Mouse (Mus musculus): ENCODE measurements around the gene Cdh23.

Cdh23 gene

GRCm38 (mm10) chr10:60391661-60392060, 304.6 kb downstream of the Cdh23 start:
- no peak for DNase-seq

GRCm38 (mm10) chr10:60390904-60391420, 305.3 kb downstream of the Cdh23 start:
- DNase-seq, result no peak

DNA sequence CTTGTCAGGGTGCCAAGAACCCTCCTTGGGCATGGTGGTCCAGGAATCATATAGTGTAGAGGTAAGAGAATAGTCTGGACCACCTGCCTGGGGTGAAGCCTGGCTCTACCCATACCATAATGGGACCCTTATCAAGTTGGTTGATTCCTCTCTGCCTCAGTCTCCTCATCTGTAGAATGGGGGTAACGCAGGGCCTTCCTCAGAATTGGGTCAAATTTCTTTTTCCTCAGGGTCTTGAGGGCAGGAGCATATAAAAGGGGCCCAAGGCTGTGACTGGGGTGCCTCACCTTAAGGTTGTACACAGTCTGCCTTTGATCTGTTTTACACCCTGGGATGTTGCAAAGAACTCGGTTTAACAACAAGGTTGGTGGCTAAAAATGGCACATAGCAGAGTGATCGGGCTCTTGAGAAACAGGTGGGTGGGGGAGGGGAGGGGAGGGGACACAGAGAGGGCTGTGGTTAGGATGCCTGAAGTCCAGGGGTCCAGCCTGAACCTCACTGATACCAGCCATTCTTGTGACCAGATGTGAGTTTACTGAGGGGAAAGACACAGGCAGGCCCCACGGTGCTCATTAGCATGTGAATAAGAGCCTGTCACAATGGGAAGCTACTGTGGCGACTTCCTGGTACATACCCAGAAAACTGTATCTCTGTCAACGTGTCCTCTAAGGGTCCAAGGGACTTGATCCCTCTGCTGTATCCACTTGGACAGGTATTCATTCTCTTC, 305.9 kb downstream of the Cdh23 start:
- DNase-seq, result no peak

- no peak for DNase-seq
Observed at GRCm38 (mm10) chr10:60389447-60389865, 306.8 kb downstream of the Cdh23 start.

- no peak for DNase-seq
Observed at GRCm38 (mm10) chr10:60388332-60388731, 308.0 kb downstream of the Cdh23 start.

GRCm38 (mm10) chr10:60381142-60381925, 315.0 kb downstream of the Cdh23 start:
- no peak for DNase-seq

DNA sequence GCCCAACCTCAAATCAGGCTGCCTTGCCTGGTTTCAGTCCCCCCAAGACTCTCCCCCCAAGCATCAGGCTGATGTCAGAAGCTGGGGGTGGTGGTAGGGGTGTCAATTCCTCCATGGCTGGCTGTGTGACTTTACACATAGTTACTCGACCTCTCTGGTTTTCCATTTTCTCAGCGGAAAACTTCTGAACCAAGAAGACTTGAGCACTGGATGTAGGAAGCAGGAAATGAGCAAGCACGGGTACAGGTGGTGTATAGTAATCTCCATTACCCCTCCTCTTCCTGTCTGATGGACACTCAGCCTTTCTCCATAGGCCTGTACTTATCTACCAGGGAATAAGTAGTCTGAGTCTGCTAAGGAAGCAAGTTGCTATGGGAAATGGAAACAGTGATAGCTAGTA, 316.1 kb downstream of the Cdh23 start:
- DNase-seq, result no peak

- no peak for DNase-seq
Observed at GRCm38 (mm10) chr10:60379419-60379957, 316.8 kb downstream of the Cdh23 start.

DNA sequence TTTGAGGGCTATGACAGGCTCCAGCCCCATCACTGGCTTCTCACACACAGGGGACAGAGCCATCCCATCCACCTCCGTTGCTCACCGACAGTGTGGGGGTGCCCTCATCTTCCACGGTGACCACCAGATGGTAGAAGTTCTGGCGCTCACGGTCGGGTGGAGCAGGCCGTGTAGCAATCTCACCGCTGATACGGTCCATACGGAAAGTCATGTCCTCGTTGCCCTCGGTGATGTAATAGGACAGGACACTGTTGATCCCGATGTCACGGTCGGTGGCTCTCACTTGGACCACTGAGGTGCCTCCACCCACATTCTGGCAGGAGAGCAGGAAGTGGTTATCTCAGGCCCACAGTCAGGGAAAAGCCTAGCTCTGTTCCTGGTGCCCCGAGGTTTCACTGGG, 319.6 kb downstream of the Cdh23 start:
- DNase-seq, result no peak

GRCm38 (mm10) chr10:60373937-60374578, 322.2 kb downstream of the Cdh23 start:
- no peak for DNase-seq

DNA sequence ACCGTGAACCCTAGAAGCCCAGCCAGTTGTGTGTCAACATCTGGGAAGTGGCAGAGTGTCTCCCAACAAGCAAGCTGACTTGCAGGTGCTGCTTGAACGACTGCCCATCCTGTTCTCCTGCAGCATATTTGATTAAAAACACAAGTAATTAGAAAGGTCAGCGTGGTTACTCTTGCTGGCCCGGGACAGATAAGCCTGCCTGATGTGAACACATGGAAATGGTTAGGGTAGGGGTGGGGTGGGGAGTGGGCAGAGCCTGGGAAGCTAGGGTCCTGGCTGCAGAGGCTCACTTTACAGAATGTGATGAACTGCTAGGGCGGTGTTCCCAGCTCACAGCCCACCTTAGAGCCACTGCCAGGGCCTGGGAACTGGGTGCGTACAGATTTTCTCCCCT, 322.8 kb downstream of the Cdh23 start:
- no peak for DNase-seq

- DNase-seq, result no peak
Observed at GRCm38 (mm10) chr10:60371596-60372386, 324.5 kb downstream of the Cdh23 start.

DNA sequence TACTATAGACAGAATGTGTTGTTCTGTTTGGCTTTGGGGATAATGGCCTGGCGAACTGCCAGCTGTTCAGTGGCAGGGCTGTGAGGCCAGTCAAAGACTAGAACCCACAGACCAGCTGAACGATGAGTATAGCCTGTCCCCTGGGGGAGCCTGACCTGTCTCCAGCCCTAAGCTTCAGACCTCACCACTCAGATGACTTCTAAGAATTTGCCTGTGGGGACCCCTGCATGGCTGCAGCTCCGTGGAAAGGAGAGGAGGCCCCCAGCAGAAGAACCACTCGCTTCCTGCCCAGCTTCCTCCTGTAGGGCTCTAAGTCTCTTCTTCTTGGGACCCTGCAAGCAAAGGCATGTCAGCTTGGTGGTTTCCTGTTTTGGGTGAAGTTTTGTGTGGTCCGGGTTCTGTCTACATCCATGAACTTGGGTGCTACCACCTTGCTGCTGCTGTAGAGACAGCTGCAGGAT, 325.7 kb downstream of the Cdh23 start:
- no peak for DNase-seq

DNA sequence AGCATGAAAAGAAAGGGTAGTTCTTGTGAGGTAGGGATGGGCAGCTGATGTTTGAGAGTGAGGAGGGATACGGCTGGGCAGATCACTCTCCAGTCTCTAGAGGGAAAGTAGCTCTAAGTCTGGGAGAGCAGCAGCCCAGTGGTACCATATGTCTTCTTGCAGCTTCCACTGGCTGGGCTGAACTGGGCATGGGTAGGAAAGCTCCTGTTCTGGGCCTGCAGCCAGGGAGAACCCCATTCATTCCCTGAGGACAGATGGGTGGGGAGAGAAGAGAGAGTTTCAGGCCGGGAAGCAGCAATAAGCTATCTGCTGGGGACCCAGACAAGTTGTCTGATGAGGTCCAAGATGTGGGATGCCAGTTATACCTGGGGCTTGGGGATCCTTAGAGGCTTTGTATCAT, 326.2 kb downstream of the Cdh23 start:
- peak; percentile 52 to 53 for DNase-seq

GRCm38 (mm10) chr10:60369405-60369804, 326.9 kb downstream of the Cdh23 start:
- no peak for DNase-seq

- no peak for DNase-seq
Observed at GRCm38 (mm10) chr10:60367904-60368303, 328.4 kb downstream of the Cdh23 start.

DNA sequence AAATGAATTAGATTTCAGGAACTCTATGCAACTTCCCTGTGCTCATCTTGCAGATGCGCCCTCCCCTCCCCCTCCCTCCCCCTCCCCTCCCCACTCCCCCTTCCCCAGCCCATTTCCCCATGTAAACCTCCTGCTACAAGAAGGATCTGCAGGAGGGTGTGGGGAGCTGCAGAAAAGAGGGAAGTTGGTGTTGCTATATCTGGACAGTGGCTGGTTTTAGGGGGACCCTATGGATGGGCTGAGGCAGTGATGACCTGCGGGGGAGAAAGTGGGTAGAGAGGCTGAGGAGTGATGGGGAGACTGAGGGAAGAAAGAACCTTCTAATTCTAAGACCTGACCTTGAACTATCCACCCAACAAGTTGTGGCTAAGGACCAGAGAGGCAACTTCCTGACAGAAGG, 329.1 kb downstream of the Cdh23 start:
- no peak for DNase-seq

DNA sequence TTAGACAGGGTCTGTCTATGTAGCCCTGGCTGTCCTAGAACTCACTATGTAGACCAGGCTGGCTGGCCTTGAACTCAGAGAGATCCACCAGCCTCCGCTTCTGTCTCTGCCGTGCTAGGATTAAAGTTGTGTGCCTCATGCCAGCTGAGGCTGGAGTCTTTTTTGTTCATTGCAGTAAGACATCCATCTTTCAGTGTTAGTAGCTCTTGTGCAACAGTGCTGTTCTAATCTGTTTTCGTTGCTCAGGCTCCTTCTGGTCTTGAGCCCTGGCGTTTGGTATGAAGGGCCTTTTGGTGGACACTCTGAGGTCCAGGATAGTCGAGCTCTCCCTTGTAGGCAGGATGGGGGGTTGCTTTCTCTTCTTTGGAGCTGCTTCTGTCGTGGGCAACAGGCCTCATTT, 332.9 kb downstream of the Cdh23 start:
- no peak for DNase-seq

DNA sequence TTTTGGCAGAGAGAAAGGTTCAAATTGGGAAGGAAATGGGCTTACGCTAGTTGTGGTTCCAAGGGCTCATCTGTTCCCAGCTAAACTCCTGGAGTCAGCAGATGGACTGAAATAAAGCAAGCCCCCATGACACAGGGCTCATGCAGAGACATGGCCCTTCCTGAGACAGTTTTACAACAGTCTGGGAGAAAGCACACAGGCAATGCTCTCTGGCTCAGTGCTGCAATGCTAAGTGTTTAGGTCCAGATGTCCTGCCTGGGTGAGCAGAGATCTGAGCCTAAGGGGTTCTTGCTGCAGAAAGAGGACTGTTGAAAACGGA, 334.0 kb downstream of the Cdh23 start:
- DNase-seq, result no peak

DNA sequence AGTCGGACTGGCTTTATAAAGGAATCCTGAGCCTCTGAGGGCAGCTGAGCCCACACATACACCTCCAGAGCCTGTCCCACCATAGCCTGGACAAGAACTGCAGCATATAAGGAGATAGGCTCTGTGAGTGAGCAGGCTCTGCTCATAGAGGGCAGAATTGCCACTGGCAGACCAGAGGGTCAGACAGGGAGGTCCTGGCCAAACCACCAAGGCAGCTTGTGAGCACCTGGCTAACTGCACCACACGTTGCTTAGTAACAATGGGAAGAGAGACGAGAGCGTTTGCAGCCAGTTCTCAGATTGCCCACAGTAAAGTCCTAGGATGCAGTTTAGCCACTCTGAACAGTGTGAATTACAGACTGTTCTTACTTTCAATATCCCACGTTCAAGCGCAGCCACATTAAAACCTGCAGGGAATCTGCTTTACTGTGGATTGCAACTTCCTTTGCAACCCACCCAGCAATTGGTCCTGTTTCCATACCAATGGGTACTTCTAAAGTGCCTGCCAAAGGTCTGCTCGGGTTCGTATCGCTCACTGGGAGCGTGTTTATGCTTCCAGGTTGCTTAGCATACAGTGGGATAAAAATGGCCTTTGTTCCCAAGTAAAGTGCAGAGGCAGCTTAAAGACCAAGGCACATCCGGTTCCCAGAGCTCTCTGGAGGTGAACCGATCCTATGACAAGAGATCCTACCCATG, 334.5 kb downstream of the Cdh23 start:
- DNase-seq, result no peak

GRCm38 (mm10) chr10:60358776-60359175, 337.5 kb downstream of the Cdh23 start:
- DNase-seq, result no peak

- no peak for DNase-seq
Observed at GRCm38 (mm10) chr10:60357901-60358300, 338.4 kb downstream of the Cdh23 start.

Measured in cerebellum, adult 18-20 months (tissue).